Mouse (Mus musculus): ENCODE measurements around the gene Ltb.

The Ltb gene

GRCm38 (mm10) chr17:35195631-35196320 is 1.5 kb downstream of the Ltb start:
- DNase-seq = peak; percentile 95 to 96

GRCm38 (mm10) chr17:35196321-35196641 is 2.0 kb downstream of the Ltb start:
- DNase-seq = peak; percentile 38 to 48

GRCm38 (mm10) chr17:35197126-35197525 is 2.9 kb downstream of the Ltb start:
- no peak for DNase-seq

DNA sequence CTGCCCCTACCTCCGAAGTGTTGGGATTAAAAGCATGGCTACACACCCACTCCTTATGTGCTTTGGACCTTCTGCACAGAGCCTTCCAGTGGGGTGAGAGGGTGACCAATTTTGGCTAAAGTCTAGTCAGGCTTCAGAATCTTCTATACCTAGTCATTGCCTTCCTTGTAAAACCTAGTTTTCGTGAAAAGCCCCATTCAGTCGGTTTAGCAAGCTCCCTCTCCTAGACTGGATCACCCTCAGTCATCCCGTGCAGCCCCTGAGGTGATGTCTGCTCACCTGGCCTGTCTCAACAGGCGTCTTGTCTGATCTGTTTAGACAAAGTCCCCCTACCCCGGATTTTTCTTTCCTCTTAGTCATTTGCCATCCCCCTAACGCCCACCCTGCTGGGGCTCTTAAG is 3.8 kb downstream of the Ltb start:
- DNase-seq = no peak

DNA sequence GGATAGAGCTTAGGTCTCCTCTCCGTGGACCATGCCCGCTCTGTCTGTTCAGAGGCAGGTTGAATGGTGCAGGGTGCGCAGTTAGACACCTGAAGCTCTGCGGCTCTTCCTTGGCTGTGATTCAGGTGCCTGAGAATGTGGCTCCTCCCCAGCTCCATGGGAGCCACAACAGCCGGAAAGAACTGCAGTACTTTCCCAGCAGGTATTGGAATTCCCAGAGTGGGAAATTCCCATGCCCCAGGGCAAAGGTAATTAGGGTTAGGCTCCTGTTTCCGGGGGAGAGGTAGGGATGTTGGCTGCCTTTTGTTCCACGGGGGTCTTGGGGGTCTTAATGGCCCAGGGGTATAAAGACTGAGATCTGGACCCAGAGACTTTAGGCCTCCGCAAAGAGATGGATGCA is 4.7 kb downstream of the Ltb start:
- no peak for DNase-seq

DNA sequence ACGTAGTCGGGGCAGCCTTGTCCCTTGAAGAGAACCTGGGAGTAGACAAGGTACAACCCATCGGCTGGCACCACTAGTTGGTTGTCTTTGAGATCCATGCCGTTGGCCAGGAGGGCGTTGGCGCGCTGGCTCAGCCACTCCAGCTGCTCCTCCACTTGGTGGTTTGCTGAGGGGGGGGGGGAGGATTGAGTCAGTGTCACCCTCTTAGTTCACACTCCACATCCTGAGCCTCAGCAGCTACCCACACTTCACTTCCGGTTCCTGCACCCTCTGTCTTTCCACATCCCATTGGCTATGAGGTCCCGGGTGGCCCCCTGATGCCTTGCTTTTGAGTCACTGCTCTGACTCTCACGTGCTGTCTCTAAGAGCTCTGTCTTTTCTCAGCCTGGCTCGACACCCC is 6.2 kb downstream of the Ltb start:
- DNase-seq = peak; percentile 77 to 82

DNA sequence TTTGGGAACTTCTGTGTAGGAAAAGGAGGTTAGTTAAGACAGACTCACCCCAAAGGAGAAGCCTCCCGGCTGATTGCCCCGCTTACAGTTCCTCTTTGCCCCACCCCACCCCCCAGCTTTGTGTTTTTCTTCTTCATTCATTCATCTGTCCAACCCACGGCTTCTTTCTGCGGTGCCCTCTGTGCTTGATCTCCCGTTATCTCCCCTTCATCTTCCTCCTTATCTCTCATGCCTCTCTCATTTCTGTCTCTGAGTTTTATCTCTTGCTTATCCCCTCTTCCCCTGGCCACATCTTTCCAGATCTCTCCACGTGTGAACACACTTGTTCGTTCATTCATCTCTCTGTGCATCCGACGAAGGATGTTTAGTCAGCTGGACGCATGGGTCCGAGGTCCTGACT is 6.9 kb downstream of the Ltb start:
- DNase-seq = peak; percentile 68 to 71

DNA sequence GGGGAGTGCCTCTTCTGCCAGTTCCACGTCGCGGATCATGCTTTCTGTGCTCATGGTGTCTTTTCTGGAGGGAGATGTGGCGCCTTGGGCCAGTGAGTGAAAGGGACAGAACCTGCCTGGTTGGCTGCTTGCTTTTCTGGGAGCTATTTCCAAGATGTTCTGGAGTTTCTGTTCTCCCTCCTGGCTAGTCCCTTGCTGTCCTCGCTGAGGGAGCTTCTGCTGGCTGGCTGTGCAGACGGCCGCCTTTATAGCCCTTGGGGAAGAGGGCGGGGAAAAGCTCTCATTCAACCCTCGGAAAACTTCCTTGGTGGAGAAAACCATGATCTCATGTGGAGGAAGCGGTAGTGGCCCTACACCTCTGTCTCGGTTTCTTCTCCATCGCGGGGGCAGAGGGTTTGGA is 7.5 kb downstream of the Ltb start, which contains the start of gene Tnf:
Gene Tnf (minus strand): TSS at position 221 of the 400 bp plus-strand sequence.
- DNase-seq = peak; percentile 60 to 61

DNA sequence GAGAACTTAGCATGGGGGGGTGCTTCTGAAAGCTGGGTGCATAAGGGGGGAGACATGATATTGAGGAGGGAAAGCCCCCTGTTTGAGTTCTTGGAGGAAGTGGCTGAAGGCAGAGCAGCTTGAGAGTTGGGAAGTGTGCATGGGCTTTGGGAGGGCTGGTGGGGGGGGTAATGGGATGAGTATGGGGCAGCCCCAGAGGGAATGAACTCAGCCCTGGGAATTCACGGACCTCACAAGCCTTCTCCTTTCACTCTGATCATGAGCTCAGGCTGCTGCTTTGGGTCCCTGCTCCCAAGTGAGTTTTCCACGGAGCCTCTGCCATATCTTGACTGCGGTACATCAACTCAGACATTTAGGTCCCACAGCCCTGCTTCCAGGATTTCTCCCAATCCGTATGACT is 8.2 kb downstream of the Ltb start:
- DNase-seq = no peak

GRCm38 (mm10) chr17:35204494-35205379 is 10.5 kb downstream of the Ltb start, which contains the start of gene Lta:
Gene Lta (minus strand): TSS chr17:35205351.
- peak; percentile 77 for DNase-seq

- DNase-seq = peak in 1 of 2 experiments; percentile 60
Measured at GRCm38 (mm10) chr17:35205380-35205769, 11.1 kb downstream of the Ltb start.

DNA sequence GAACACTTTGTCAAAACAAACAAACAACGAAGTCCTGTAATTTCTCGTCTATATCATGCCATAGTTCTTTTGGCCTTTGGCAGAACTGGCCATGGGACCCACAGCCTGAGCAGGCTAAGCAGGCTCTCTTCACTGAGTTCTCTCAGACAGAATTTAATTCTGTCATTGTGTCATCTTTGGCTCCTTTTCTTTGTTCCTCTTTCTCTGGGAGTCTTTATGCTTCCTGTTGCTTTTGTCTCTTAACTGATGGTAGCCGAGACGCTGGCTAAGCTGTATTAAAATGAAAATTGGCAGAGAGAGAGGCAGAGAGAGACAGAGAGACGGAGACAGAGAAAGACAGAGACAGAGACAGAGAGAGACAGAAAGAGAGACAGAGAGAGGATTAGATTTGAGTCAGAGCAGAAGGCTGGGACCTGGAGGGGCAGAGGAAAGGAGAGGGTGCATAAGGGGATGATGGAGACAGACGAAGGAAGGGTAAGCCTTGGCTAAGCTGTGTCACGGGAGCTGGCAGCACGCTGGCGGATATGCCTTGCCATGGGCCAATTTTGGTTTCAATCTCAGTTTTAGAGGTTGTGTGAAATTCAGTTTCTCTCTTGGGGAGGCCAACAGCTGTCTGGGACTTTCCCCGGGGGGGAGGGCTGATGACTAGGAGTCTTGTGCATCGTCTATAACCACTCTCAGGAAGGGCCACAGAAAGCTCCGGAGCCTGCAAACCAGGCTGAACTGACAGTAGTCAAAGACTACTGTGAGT is 15.7 kb downstream of the Ltb start:
- DNase-seq = peak; percentile 85 to 88

- DNase-seq = no peak
Measured at GRCm38 (mm10) chr17:35210593-35210992, 16.4 kb downstream of the Ltb start.

DNA sequence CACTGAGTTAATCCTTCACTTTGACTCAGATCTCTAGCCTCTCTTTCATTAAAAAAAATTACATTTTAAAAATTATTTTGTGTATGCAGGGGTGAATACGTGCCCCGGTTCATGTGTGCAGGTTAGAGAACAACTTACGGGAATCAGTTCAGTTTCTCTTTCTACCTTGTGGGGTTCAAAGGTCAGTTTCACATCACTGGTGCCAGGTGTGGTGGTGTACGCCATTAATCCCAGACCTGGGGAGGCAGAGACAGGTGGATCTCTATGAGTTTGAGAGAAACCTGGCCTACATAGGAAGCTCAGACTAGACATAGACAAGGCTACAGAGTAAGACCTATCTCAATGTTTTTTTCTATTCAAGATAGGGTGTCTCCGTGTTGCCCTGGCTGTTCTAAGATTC is 18.8 kb downstream of the Ltb start:
- DNase-seq = no peak

DNA sequence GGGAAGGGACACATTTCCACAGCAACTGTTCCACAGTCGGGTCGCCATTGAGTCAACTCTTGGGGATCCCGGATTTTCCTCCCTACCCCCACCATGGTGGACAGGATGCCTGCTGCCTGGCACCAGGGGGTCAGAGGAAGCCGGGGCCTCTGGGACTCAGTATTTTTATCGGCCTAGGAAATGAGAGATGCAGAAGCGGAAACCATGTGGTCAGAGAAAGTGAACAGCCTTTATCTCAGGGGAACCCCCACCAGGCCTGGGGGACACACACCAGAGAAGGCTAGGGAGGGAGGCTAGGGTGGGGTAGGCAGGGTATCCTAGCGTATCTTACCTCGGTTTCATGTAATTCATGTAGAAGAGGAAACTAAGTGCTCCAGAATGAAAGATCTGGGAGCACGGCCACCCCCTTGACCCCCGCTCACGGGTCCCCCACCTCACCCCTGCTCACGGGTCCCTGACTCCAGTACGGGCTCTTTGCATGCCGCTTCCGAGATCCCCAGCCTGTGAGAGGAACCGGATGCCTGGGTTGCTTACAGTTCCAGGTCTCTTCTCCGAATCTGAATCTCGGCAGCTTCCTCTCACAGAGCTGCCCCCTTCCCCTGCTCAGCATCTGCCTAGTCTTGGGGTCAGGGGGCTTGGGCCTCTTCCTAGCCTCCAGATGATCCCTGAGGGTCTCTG is 24.4 kb downstream of the Ltb start:
- peak; percentile 84 to 87 for DNase-seq

DNA sequence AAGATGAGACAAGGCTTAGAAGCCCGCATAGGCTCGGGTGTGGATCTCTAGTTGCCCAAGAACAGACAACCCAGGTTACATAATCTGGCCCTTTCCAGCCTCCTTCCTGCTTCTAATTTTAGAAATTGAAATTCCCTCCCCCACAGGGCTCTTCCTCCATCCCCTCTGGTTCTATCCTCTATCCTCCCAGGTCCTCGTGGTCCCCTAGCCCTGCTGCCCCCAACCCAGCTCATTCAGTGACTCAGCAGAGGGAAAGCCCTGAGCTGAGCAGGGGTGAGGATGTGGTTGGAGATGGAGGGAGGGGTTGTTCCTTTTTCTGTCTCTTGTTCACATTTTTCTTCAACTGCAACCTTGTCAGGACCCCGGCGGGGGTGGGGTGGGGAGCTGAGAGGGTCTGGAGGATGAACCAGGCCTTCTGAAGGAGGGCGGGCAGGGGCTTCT is 25.4 kb downstream of the Ltb start:
- DNase-seq = peak; percentile 73 to 75

GRCm38 (mm10) chr17:35220156-35220952 is 26.1 kb downstream of the Ltb start, which contains the start of gene Gm16181:
Gene Gm16181 (plus strand): TSS chr17:35220834.
- no peak for DNase-seq

- DNase-seq = no peak
Measured at GRCm38 (mm10) chr17:35222299-35222698, 28.1 kb downstream of the Ltb start.

GRCm38 (mm10) chr17:35224641-35225040 is 30.4 kb downstream of the Ltb start:
- DNase-seq = peak; percentile 47 to 53

- DNase-seq = no peak
Measured at GRCm38 (mm10) chr17:35225456-35225855, 31.2 kb downstream of the Ltb start.

DNA sequence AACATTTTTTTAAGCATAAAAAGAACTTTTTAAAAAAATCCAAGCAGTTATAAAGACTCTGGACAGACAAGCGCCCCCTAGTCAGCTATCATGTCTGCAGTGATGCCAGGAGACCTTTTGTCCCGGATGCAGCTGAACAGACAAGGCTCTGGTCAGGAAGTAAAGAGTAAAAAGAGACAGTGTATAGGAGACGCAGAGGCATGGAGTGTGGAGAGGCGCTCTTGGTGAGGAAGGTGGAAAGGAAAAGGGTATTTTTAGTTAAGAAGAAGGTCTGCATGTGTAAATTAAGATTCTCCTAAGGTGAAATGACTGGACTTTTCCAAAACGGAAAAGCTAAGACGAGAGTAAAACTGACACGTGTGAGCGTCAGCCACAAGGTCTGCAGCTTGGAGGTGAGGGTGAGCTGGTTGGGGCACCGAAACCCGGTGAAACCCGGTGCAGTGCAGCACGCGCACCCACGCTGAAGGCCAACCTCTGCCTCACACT is 32.4 kb downstream of the Ltb start:
- no peak for DNase-seq

DNA sequence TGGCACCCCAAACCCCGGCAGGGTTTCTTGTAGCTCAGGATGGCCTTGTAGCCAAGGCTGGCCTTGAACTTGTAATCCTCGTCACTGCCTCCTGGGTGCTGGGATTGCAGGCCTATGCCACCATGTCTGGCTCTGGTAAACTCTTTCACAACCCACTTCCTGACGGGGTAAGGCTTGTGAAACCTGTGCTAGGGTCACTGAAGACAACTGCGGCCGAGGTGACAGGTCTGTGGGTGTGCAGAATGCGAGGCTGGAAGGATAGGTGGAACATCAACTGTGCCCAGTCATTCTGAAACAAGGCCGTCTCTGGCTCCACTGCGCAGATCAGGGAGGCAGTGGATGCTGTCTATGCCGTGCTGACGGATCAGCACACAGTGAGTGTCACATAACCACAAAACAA is 36.8 kb downstream of the Ltb start:
- DNase-seq = no peak

All from B cell, adult 2 months (primary cell).